Mouse (Mus musculus) cerebellum, postnatal 25 days (tissue): ENCODE measurements at regions not wholly inside any gene's neighbourhood (a gene's known extent, or its start where the extent isn't known, plus 50 kb on each side); places are given as distances from the start of the nearest gene placed in this dataset.
A peak's percentile ranks its signal among the peaks of the same experiment; 100 is the strongest.

ENCODE experiments used
- DNase-seq, 2 experiments: peaks; one replicate each; pipeline ENCODE4 v3.0.0; 2021; ENCODE audit warnings: mixed read lengths in 2 of 2

GRCm38 (mm10) chr4:12837097-12837426 is 665.2 kb upstream of the Fam92a start:
- DNase-seq, result no peak

GRCm38 (mm10) chr4:12836326-12837096 is 664.7 kb upstream of the Fam92a start:
- no peak for DNase-seq

GRCm38 (mm10) chr4:12826419-12826818 is 654.6 kb upstream of the Fam92a start:
- no peak for DNase-seq

- DNase-seq, result no peak
Observed at GRCm38 (mm10) chr4:12814251-12814650, 642.4 kb upstream of the Fam92a start.

GRCm38 (mm10) chr4:12801186-12801585 is 629.4 kb upstream of the Fam92a start:
- DNase-seq, result no peak

- DNase-seq, result no peak
Observed at GRCm38 (mm10) chr4:12799564-12799963, 627.7 kb upstream of the Fam92a start.

- no peak for DNase-seq
Observed at GRCm38 (mm10) chr4:12792764-12793422, 621.1 kb upstream of the Fam92a start.

- DNase-seq, result peak in 1 of 2 experiments; percentile 9
Observed at GRCm38 (mm10) chr4:12791786-12792674, 620.2 kb upstream of the Fam92a start.

- DNase-seq, result no peak
Observed at GRCm38 (mm10) chr4:12785840-12786239, 614.0 kb upstream of the Fam92a start.

- DNase-seq, result no peak
Observed at GRCm38 (mm10) chr4:12784479-12784878, 612.7 kb upstream of the Fam92a start.

GRCm38 (mm10) chr4:12784068-12784467 is 612.3 kb upstream of the Fam92a start:
- no peak for DNase-seq

GRCm38 (mm10) chr4:12781969-12782904 is 610.4 kb upstream of the Fam92a start:
- no peak for DNase-seq

- no peak for DNase-seq
Observed at GRCm38 (mm10) chr4:12780254-12780653, 608.4 kb upstream of the Fam92a start.

- DNase-seq, result no peak
Observed at GRCm38 (mm10) chr4:12779211-12779610, 607.4 kb upstream of the Fam92a start.

GRCm38 (mm10) chr4:12778163-12778562 is 606.3 kb upstream of the Fam92a start:
- DNase-seq, result no peak

- DNase-seq, result no peak
Observed at GRCm38 (mm10) chr4:12776217-12776578, 604.4 kb upstream of the Fam92a start.

GRCm38 (mm10) chr4:12775524-12776216 is 603.9 kb upstream of the Fam92a start:
- DNase-seq, result no peak

- no peak for DNase-seq
Observed at GRCm38 (mm10) chr4:12775090-12775489, 603.3 kb upstream of the Fam92a start.

GRCm38 (mm10) chr4:12774671-12775070 is 602.9 kb upstream of the Fam92a start:
- DNase-seq, result no peak

GRCm38 (mm10) chr4:12773201-12773600 is 601.4 kb upstream of the Fam92a start:
- DNase-seq, result no peak

- no peak for DNase-seq
Observed at GRCm38 (mm10) chr4:12770131-12770780, 598.4 kb upstream of the Fam92a start.
